Mouse (Mus musculus): ENCODE measurements around the gene Hps4.

DNA sequence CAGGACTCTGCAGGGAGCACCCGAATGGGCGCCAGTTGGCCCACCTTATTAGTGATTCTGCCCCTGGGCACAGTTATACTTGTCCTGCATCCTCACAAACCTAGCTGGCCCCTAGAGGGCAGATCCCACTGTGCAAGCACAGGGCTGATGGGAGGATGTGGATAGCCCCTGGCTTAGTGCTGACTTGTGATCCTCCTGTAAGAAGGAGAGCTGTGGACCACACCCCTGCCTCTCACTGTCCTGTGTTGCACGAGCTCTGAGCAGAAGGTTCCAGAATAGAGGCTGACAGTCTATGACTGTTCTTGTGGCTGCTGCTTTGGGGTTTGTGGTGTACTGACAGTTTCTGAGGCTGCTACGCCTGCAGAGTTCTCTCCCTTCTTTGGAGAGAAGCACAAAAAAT, 41.2 kb upstream of the Hps4 start:
- TF ChIP-seq GATA1 (IDR thresholded peaks at IDR 0.05; ENCODE audit: low read length) (no peak), TAL1 (IDR thresholded peaks at IDR 0.05; ENCODE audit: low read length) (no peak)
